Mouse (Mus musculus) lung, postnatal 10 days (tissue): Measurements from ENCODE around the gene Obp2b.
"Not testable (repeated sequence)": the region's sequence is repeated elsewhere in the genome, so short reads cannot be mapped to it uniquely, and the experiment has no call there.

Experiments
- DNase-seq: peaks from one replicate; pipeline ENCODE4 v3.0.0; 2021

Obp2b gene

GRCm38 (mm10) chr2:25736709-25737108 is at the start of gene Obp2b:
TSS of gene Obp2b (plus strand) at chr2:25737009.
- DNase-seq = not testable (repeated sequence)

GRCm38 (mm10) chr2:25694605-25695004 is 42.2 kb upstream of the Obp2b start:
- DNase-seq = peak; percentile 77

- DNase-seq = no peak
These were observed 39.9 kb upstream of the Obp2b start for GRCm38 (mm10) chr2:25696951-25697350.

GRCm38 (mm10) chr2:25698696-25699095 is 38.1 kb upstream of the Obp2b start:
- no peak for DNase-seq

- DNase-seq = not testable (repeated sequence)
These were observed 37.1 kb upstream of the Obp2b start, which contains the start of gene Obp2a for GRCm38 (mm10) chr2:25699743-25700142. TSS of gene Obp2a (plus strand) at chr2:25700043.

- DNase-seq = no peak
These were observed 35.8 kb upstream of the Obp2b start for GRCm38 (mm10) chr2:25701001-25701400.

- DNase-seq = no peak
These were observed 33.1 kb upstream of the Obp2b start for GRCm38 (mm10) chr2:25703706-25704105.

- DNase-seq = peak; percentile 84
These were observed 29.9 kb upstream of the Obp2b start, which contains the start of gene Bmyc for GRCm38 (mm10) chr2:25706643-25707481. TSS of gene Bmyc (plus strand) at chr2:25706739.

- peak; percentile 56 for DNase-seq
These were observed 28.7 kb upstream of the Obp2b start for GRCm38 (mm10) chr2:25708121-25708520.

GRCm38 (mm10) chr2:25709056-25709455 is 27.8 kb upstream of the Obp2b start:
- DNase-seq = not testable (repeated sequence)

- DNase-seq = not testable (repeated sequence)
These were observed 27.0 kb upstream of the Obp2b start for GRCm38 (mm10) chr2:25709791-25710190.

- DNase-seq = not testable (repeated sequence)
These were observed 25.2 kb upstream of the Obp2b start for GRCm38 (mm10) chr2:25711641-25712040.

- no peak for DNase-seq
These were observed 19.6 kb upstream of the Obp2b start for GRCm38 (mm10) chr2:25717222-25717621.

- DNase-seq = no peak
These were observed 3.4 kb upstream of the Obp2b start for GRCm38 (mm10) chr2:25733199-25733930.

GRCm38 (mm10) chr2:25741671-25742070 is 4.9 kb downstream of the Obp2b start:
- DNase-seq = no peak

GRCm38 (mm10) chr2:25754201-25754600 is 17.4 kb downstream of the Obp2b start:
- DNase-seq = no peak

GRCm38 (mm10) chr2:25758064-25758625 is 21.3 kb downstream of the Obp2b start:
- DNase-seq = no peak

- DNase-seq = no peak
These were observed 28.5 kb downstream of the Obp2b start, which contains the start of gene Lcn3 for GRCm38 (mm10) chr2:25765269-25765668. TSS of gene Lcn3 (plus strand) at chr2:25765569.

GRCm38 (mm10) chr2:25767764-25768163 is 31.0 kb downstream of the Obp2b start:
- no peak for DNase-seq

- no peak for DNase-seq
These were observed 36.7 kb downstream of the Obp2b start for GRCm38 (mm10) chr2:25773507-25773906.

- no peak for DNase-seq
These were observed 37.8 kb downstream of the Obp2b start for GRCm38 (mm10) chr2:25774640-25775039.

- DNase-seq = no peak
These were observed 39.2 kb downstream of the Obp2b start for GRCm38 (mm10) chr2:25775991-25776390.

GRCm38 (mm10) chr2:25776717-25777116 is 39.9 kb downstream of the Obp2b start, which contains the start of gene Lcn11:
TSS of gene Lcn11 (plus strand) at chr2:25777017.
- DNase-seq = no peak
